Mouse (Mus musculus): ENCODE data around the gene Gm17018. TPM values are rescaled to one million over a fixed set of nuclear protein-coding genes. Genes with fewer than 3 reads are reported as not detected.

The Gm17018 gene
- polyA plus RNA-seq, 1 experiment from 2014 or later = 51.4 TPM

Other genes starting within 250 kb of the Gm17018 start
- gene Btrc, start 196.9 kb upstream of the Gm17018 start, polyA plus RNA-seq (2014; fragmentation: Nextera tagmentation; extraction: Ambion mirVana) = 41.6 and 54.9 TPM in 2 replicates
- 13.9 and 20.6 TPM in 2 replicates for gene Poll, start 84 bp upstream of the Gm17018 start, polyA plus RNA-seq (2014; fragmentation: Nextera tagmentation; extraction: Ambion mirVana)
- gene Fbxw4, start 99.7 kb downstream of the Gm17018 start, polyA plus RNA-seq (2014; fragmentation: Nextera tagmentation; extraction: Ambion mirVana) = 7.2 and 8.3 TPM in 2 replicates
- gene Fgf8, start 182.3 kb downstream of the Gm17018 start, polyA plus RNA-seq (2014; fragmentation: Nextera tagmentation; extraction: Ambion mirVana) = 25.1 and 29.3 TPM in 2 replicates
- 21.4 and 111 TPM in 2 replicates for gene Npm3, start 189.0 kb downstream of the Gm17018 start, polyA plus RNA-seq (2014; fragmentation: Nextera tagmentation; extraction: Ambion mirVana)
- gene Mgea5, start 223.2 kb downstream of the Gm17018 start, polyA plus RNA-seq (2014; fragmentation: Nextera tagmentation; extraction: Ambion mirVana) = 46.3 and 67.8 TPM in 2 replicates